Mouse (Mus musculus): ENCODE data around the gene Rbfox3. TPM values are rescaled to one million over a fixed set of nuclear protein-coding genes. Genes with fewer than 3 reads are reported as not detected.
A peak's percentile ranks its signal among the peaks of the same experiment; 100 is the strongest.

Gene Rbfox3
- polyA plus RNA-seq, 1 experiment from 2014 or later = 56.3 TPM

DNA sequence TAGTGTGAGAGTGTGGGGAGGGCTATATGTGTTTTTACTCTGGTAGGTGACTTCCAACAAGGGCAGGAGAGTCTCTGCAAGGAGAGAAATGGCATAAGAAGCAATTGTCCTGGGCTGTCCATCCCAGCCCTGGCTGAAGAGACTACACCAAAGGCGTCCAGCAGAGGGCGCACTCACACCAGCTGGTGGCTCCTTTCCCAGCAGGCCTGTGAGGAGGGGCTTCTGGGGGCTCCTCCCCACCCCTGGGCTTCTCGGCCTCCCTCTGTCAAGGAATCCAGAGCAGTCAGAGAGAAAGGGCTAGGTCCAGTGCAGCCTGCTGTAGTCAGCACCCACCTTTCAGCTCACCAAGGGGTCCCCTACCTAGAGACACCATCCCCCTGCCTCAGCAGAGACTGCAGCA is 337.8 kb downstream of the Rbfox3 start:
- Histone ChIP-seq H3K9ac (replicated peaks; ENCODE audit: low read depth, low read length) (no peak overlapping the region), H3K4me1 (replicated peaks; ENCODE audit: control insufficient read depth, insufficient read depth, low read length) (peaks cover 30% of the 10 kb centered on the region), H3K4me3 (replicated peaks; ENCODE audit: low read length) (no peak overlapping the region), H3K27ac (ENCODE audit: low read length) (no peak overlapping the region), H3K9me3 (ENCODE audit: control insufficient read depth, low read length) (no peaks in the 10 kb centered on the region), H3K4me2 (ENCODE audit: low read length) (no peak overlapping the region), H3K36me3 (ENCODE audit: control insufficient read depth, insufficient read depth) (no peaks in the 10 kb centered on the region), H3K27me3 (replicated peaks; ENCODE audit: control insufficient read depth, insufficient read depth, low read length) (peaks cover 36% of the 10 kb centered on the region)
- ATAC-seq = peak; percentile 39; the same call in 1 of the 2 replicates
- 0% methylated on average over 3 of the region's 3 CpGs for WGBS

DNA sequence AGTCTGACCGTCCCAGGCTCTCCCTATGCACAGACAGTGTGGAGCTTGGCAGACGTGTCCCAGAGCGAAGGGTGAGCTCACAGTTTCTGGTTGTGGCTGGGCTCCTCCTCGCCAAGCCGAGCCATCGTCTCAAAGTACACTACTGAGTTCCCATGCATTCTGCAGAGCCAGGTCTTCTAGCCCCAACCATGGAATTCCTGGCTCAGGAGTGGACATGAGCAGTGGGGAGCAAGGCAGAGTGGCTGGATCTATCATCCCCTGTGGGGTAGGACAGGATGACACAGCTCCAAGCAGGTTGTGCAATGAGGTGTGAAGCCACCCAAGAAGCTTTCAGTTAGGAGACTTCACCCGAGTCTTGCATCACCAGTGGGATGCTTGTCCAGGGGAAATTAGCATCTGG is 338.4 kb downstream of the Rbfox3 start:
- H3K9me3 ChIP-seq (ENCODE audit: control insufficient read depth, low read length) = no peaks in the 10 kb centered on the region
- H3K36me3 ChIP-seq (ENCODE audit: control insufficient read depth, insufficient read depth) = no peaks in the 10 kb centered on the region
- ATAC-seq = no peak
- H3K4me2 ChIP-seq (ENCODE audit: low read length) = no peak overlapping the region
- H3K4me1 ChIP-seq (replicated peaks; ENCODE audit: control insufficient read depth, insufficient read depth, low read length) = peaks cover 30% of the 10 kb centered on the region
- no peak overlapping the region for H3K9ac ChIP-seq (replicated peaks; ENCODE audit: low read depth, low read length)
- no peak overlapping the region for H3K27ac ChIP-seq (ENCODE audit: low read length)
- 69% methylated on average over 7 of the region's 7 CpGs for WGBS
- H3K4me3 ChIP-seq (replicated peaks; ENCODE audit: low read length) = no peak overlapping the region
- H3K27me3 ChIP-seq (replicated peaks; ENCODE audit: control insufficient read depth, insufficient read depth, low read length) = peaks cover 41% of the 10 kb centered on the region

DNA sequence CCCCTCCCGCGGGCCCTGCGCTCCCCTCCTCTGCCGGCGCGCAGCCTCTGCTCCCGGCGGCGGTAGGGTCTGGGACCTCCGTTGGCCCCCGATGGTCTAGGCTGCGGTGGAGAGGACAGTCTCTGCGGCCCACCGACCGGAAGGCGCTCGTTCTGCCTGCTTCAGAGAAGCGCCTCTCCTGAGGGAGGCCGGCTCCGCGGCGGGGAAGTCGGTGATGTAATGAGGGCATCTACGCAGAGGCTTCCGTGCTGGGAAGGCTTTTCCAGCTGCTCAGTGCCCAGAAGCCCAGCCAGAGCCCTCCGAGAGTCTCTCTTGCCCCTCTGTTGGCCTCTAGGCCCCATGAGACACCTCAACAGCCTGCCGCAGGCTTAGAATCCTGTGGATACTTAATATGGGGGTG is 341.2 kb downstream of the Rbfox3 start:
- peaks cover 18% of the 10 kb centered on the region for H3K4me1 ChIP-seq (replicated peaks; ENCODE audit: control insufficient read depth, insufficient read depth, low read length)
- no peak overlapping the region for H3K27ac ChIP-seq (ENCODE audit: low read length)
- peak; percentile 39 for ATAC-seq
- no peaks in the 10 kb centered on the region for H3K9me3 ChIP-seq (ENCODE audit: control insufficient read depth, low read length)
- peak overlapping the region; percentile 59 for H3K9ac ChIP-seq (replicated peaks; ENCODE audit: low read depth, low read length)
- H3K27me3 ChIP-seq (replicated peaks; ENCODE audit: control insufficient read depth, insufficient read depth, low read length) = peaks cover 46% of the 10 kb centered on the region
- H3K4me2 ChIP-seq (ENCODE audit: low read length) = peak overlapping the region; percentile 83
- WGBS = under 1% methylated on average over 27 of the region's 27 CpGs
- peak overlapping the region; percentile 53 for H3K4me3 ChIP-seq (replicated peaks; ENCODE audit: low read length)
- no peaks in the 10 kb centered on the region for H3K36me3 ChIP-seq (ENCODE audit: control insufficient read depth, insufficient read depth)

DNA sequence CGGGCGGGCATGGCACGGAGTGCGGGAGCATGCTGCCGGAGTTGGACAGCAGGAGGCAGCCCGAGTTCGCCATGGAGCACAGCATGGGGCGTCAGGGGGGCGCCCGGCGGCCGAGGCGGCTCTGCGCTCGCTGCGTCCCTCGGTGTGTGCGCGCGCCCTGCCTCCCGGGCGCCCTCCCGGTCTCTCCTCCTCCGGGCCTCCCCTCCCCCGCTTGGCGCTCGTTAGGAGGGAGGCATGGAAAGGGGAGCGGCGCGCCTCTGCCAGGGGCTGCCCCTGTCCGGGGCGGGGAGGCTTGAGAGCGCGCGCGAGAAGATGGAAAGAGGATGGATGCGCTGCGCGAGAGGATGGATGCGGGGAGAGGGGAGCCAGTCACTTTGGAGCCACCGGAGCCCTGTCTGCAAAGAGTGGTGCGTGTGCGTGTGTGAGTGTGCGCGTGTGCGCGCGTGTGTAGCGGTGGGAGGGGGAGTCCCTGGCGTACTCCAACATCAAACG is 341.8 kb downstream of the Rbfox3 start:
- Histone ChIP-seq H3K9me3 (ENCODE audit: control insufficient read depth, low read length) (no peaks in the 10 kb centered on the region), H3K4me2 (ENCODE audit: low read length) (peak overlapping the region; percentile 83), H3K27me3 (replicated peaks; ENCODE audit: control insufficient read depth, insufficient read depth, low read length) (peaks cover 46% of the 10 kb centered on the region), H3K4me3 (replicated peaks; ENCODE audit: low read length) (peak overlapping the region; percentile 53), H3K27ac (ENCODE audit: low read length) (no peak overlapping the region), H3K36me3 (ENCODE audit: control insufficient read depth, insufficient read depth) (no peaks in the 10 kb centered on the region), H3K9ac (replicated peaks; ENCODE audit: low read depth, low read length) (peak overlapping the region; percentile 59), H3K4me1 (replicated peaks; ENCODE audit: control insufficient read depth, insufficient read depth, low read length) (peaks cover 18% of the 10 kb centered on the region)
- peak; percentile 67 for ATAC-seq
- 0% methylated on average over 41 of the region's 51 CpGs for WGBS

DNA sequence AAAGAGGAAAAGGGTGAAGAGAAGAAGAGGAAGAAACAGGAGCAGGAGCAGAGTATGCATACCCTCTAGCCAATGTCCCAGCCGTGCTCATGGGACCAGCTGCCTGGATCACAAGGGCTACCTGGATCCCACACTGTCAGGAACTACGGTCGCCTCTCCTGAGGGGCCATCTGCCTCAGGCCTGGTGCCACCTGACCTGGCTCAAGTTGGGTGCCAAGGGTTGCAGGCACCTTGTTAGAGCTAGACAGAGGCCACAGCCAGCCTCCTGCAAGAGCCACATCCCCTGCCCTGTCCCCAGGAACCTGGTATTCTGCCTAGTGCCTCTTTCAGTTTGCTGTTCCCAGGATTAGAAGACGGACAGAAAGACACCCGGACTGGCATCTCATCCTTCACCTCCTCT is 347.5 kb downstream of the Rbfox3 start:
- H3K9ac ChIP-seq (replicated peaks; ENCODE audit: low read depth, low read length) = no peak overlapping the region
- no peak for ATAC-seq
- no peak overlapping the region for H3K27ac ChIP-seq (ENCODE audit: low read length)
- no peaks in the 10 kb centered on the region for H3K9me3 ChIP-seq (ENCODE audit: control insufficient read depth, low read length)
- WGBS = 86% methylated on average over 5 of the region's 5 CpGs
- peaks cover 13% of the 10 kb centered on the region for H3K27me3 ChIP-seq (replicated peaks; ENCODE audit: control insufficient read depth, insufficient read depth, low read length)
- no peaks in the 10 kb centered on the region for H3K36me3 ChIP-seq (ENCODE audit: control insufficient read depth, insufficient read depth)
- H3K4me1 ChIP-seq (replicated peaks; ENCODE audit: control insufficient read depth, insufficient read depth, low read length) = peaks cover 2% of the 10 kb centered on the region
- no peak overlapping the region for H3K4me2 ChIP-seq (ENCODE audit: low read length)
- H3K4me3 ChIP-seq (replicated peaks; ENCODE audit: low read length) = no peak overlapping the region

DNA sequence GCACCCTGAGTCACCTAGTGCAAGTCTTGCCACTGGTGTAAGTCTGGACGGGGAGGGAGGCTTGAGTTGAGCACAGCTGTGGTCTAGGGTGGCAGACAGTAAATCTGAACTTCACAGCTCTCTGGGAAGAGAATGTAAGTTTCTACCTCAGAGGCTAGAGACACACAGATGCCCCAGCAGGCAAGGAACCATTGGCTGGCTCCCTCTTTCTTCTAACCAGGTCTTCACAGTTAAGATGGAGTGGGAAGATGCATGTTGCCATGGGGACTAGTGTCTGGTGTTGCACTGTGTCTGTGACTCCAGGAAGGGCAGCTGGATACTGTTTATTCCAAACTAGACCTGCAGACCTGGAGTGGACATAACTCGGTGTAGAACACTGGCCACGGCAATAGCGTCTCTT is 348.6 kb downstream of the Rbfox3 start:
- no peaks in the 10 kb centered on the region for H3K36me3 ChIP-seq (ENCODE audit: control insufficient read depth, insufficient read depth)
- WGBS = 89% methylated on average over 4 of the region's 4 CpGs
- no peak for ATAC-seq

DNA sequence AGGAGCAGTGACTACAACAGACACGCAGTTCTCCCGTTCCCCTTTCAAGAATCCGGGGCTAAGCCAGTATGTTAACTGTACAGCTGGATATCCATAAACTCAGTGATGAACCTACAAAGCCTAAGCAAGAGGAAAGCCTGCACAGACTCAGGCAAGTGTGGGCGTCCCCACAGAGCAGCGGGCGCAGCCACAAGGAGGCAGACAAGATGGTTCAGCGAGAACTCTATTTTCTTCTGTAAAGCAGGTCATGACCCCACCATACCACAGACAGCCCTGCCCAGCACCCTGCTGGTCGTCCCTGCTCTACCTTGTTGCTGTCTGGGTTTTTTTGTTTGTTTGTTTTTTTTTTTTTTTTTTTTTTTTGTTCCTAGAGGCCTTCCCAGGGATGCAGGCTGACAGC is 353.2 kb downstream of the Rbfox3 start:
- no peaks in the 10 kb centered on the region for H3K27me3 ChIP-seq (replicated peaks; ENCODE audit: control insufficient read depth, insufficient read depth, low read length)
- H3K27ac ChIP-seq (ENCODE audit: low read length) = no peak overlapping the region
- no peaks in the 10 kb centered on the region for H3K9me3 ChIP-seq (ENCODE audit: control insufficient read depth, low read length)
- no peaks in the 10 kb centered on the region for H3K36me3 ChIP-seq (ENCODE audit: control insufficient read depth, insufficient read depth)
- no peak overlapping the region for H3K4me3 ChIP-seq (replicated peaks; ENCODE audit: low read length)
- 65% methylated on average over 8 of the region's 8 CpGs for WGBS
- ATAC-seq = no peak
- no peak overlapping the region for H3K4me2 ChIP-seq (ENCODE audit: low read length)
- H3K4me1 ChIP-seq (replicated peaks; ENCODE audit: control insufficient read depth, insufficient read depth, low read length) = peaks cover 16% of the 10 kb centered on the region
- H3K9ac ChIP-seq (replicated peaks; ENCODE audit: low read depth, low read length) = no peak overlapping the region

More for the DNA sequence above, 348.6 kb downstream of the Rbfox3 start:
- H3K27me3 ChIP-seq (replicated peaks; ENCODE audit: control insufficient read depth, insufficient read depth, low read length) = peaks cover 5% of the 10 kb centered on the region; the same call in 1 of the 2 replicates
- no peaks in the 10 kb centered on the region for H3K9me3 ChIP-seq (ENCODE audit: control insufficient read depth, low read length)
- no peak overlapping the region for H3K27ac ChIP-seq (ENCODE audit: low read length)
- no peaks in the 10 kb centered on the region for H3K4me1 ChIP-seq (replicated peaks; ENCODE audit: control insufficient read depth, insufficient read depth, low read length)
- no peak overlapping the region for H3K4me3 ChIP-seq (replicated peaks; ENCODE audit: low read length)
- H3K4me2 ChIP-seq (ENCODE audit: low read length) = no peak overlapping the region
- H3K9ac ChIP-seq (replicated peaks; ENCODE audit: low read depth, low read length) = no peak overlapping the region

DNA sequence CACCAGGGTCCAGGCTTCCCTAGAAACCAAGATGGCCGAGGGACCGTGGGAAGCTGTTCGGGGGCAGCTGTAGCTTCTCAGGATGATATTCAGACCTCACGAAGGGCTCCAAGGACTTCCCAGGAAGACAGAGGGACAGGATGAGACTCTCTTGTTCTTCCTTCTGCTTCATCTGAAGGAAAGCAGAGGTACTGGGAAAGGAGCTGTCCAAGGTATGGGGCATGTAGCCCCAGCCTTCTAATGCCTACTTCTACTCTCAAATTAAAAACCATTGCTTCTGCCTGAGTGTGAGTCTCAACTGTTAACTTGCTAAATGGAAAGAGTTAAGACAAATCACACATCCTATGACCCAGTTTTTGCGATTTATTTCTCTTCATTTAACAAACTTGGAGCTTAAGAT is 355.8 kb downstream of the Rbfox3 start:
- 71% methylated on average over 5 of the region's 5 CpGs for WGBS
- Histone ChIP-seq H3K9me3 (ENCODE audit: control insufficient read depth, low read length) (no peaks in the 10 kb centered on the region), H3K4me2 (ENCODE audit: low read length) (no peak overlapping the region), H3K27me3 (replicated peaks; ENCODE audit: control insufficient read depth, insufficient read depth, low read length) (no peaks in the 10 kb centered on the region), H3K9ac (replicated peaks; ENCODE audit: low read depth, low read length) (no peak overlapping the region), H3K4me3 (replicated peaks; ENCODE audit: low read length) (no peak overlapping the region), H3K36me3 (ENCODE audit: control insufficient read depth, insufficient read depth) (no peaks in the 10 kb centered on the region), H3K27ac (ENCODE audit: low read length) (no peak overlapping the region), H3K4me1 (replicated peaks; ENCODE audit: control insufficient read depth, insufficient read depth, low read length) (peaks cover 31% of the 10 kb centered on the region)
- ATAC-seq = no peak

DNA sequence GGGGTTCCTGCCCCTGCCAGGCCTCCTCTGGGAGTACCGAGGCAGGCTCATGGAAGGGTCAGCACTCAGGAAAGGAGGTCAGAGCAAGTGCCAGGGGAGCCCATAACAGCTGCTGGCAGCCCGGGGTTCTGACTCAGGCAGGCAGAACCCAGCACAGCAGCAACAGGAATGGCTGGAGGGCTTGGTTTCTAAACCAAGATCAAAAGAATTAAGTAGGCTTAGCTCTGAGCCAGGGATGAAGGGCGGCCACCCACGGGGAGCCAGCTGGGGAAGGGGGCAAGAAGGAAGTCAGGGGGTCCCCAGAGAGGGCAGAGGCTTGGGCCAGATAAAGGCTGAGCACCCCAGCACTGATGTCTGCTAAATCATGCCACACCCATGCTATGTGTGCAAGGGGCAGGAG is 356.9 kb downstream of the Rbfox3 start:
- H3K4me2 ChIP-seq (ENCODE audit: low read length) = no peak overlapping the region
- no peaks in the 10 kb centered on the region for H3K36me3 ChIP-seq (ENCODE audit: control insufficient read depth, insufficient read depth)
- 4% methylated on average over 4 of the region's 4 CpGs for WGBS
- peaks cover 36% of the 10 kb centered on the region for H3K4me1 ChIP-seq (replicated peaks; ENCODE audit: control insufficient read depth, insufficient read depth, low read length)
- no peaks in the 10 kb centered on the region for H3K9me3 ChIP-seq (ENCODE audit: control insufficient read depth, low read length)
- no peak overlapping the region for H3K4me3 ChIP-seq (replicated peaks; ENCODE audit: low read length)
- ATAC-seq = no peak
- no peak overlapping the region for H3K9ac ChIP-seq (replicated peaks; ENCODE audit: low read depth, low read length)
- no peak overlapping the region for H3K27ac ChIP-seq (ENCODE audit: low read length)
- no peaks in the 10 kb centered on the region for H3K27me3 ChIP-seq (replicated peaks; ENCODE audit: control insufficient read depth, insufficient read depth, low read length)

DNA sequence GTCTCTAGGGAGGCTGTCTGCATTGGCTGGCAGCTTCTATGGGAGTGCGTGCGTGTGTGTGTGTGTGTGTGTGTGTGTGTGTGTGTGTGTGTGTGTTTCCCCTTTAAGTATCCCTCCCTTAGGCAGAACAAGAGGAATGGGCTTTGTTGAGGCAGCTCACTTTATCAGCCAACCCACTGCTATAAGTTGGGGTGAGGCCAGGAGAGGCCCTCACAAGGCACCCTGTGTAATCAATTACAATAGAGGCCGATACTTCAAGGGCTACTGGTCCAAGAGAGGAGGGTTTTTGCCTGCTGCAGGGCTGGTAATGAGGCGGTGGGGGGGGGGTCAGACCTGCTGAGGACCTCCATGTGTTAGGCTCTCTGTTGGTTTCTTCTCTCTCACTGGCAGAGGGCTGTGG is 357.5 kb downstream of the Rbfox3 start:
- peak; percentile 16; the same call in 1 of the 2 replicates for ATAC-seq

More for the DNA sequence above, 357.5 kb downstream of the Rbfox3 start:
- WGBS = 8% methylated on average over 4 of the region's 4 CpGs
- Histone ChIP-seq H3K4me3 (replicated peaks; ENCODE audit: low read length) (no peak overlapping the region), H3K9me3 (ENCODE audit: control insufficient read depth, low read length) (no peaks in the 10 kb centered on the region), H3K4me1 (replicated peaks; ENCODE audit: control insufficient read depth, insufficient read depth, low read length) (peaks cover 36% of the 10 kb centered on the region), H3K27me3 (replicated peaks; ENCODE audit: control insufficient read depth, insufficient read depth, low read length) (no peaks in the 10 kb centered on the region), H3K4me2 (ENCODE audit: low read length) (no peak overlapping the region), H3K9ac (replicated peaks; ENCODE audit: low read depth, low read length) (no peak overlapping the region), H3K36me3 (ENCODE audit: control insufficient read depth, insufficient read depth) (no peaks in the 10 kb centered on the region), H3K27ac (ENCODE audit: low read length) (no peak overlapping the region)
